Mouse (Mus musculus): Measurements from ENCODE around the gene Trmt2a. TPM values are rescaled to one million over a fixed set of nuclear protein-coding genes. Genes with fewer than 3 reads are reported as not detected.

Trmt2a gene
- total and polyA plus RNA-seq, 3 experiments = 155 to 252 (median 196) TPM

DNA sequence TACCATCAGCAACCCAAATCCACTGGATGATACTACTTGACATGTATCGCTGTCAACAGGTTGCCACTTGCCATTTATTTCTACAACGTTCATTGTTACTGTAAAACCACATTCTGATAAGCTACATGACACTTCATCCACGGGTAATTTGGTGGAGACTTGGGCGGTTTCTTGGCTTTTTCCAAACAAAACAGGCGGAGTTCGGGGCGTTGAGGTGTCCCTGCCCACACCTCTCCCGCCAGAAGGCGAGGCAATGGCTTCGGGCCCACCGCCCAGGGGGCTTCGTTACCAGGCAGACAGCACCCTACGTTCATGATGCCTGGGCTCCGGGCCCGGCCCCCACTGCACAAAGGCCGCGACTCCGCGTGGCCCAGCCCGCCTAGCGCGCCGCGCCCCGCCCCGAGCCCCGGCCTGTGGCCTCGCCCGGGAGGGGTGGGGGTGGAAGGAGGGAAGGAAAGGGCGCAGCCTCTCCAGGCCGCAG lies 40.1 kb downstream of the Trmt2a start:
- Histone ChIP-seq H3K9ac (ENCODE audit: insufficient read depth, low read depth) (peak overlapping the region; percentile 74), H3K79me2 (replicated peaks; ENCODE audit: control insufficient read depth, extremely low read depth, insufficient read depth, poor library complexity, severe bottlenecking) (peaks cover 51% of the 10 kb centered on the region), H3K27ac (ENCODE audit: insufficient read depth, low read depth) (peak overlapping the region; percentile 1; the same call in 1 of the 2 replicates), H3K4me3 (replicated peaks in 1 of 3; ENCODE audit: low read depth in 2 of 3, low read length in 2 of 3, poor library complexity in 1 of 3) (peak overlapping the region; percentile 69 to 99 (median 83)), H3K4me1 (ENCODE audit: control insufficient read depth in 1 of 2, insufficient read depth in 2 of 2) (peaks cover 13 to 33% of the 10 kb centered on the region in 2 experiments), H3K36me3 (replicated peaks in 1 of 2; ENCODE audit: control insufficient read depth in 1 of 2, insufficient read depth in 1 of 2, low read length in 1 of 2) (peaks cover 24 to 40% of the 10 kb centered on the region in 2 experiments), H3K27me3 (replicated peaks) (no peaks in the 10 kb centered on the region), H3K4me2 (ENCODE audit: insufficient read depth, low read depth, poor library complexity, severe bottlenecking) (peak overlapping the region; percentile 99), H3K9me3 (replicated peaks; ENCODE audit: low read length) (no peaks in the 10 kb centered on the region)
- no peak for TF ChIP-seq CHD2 (IDR thresholded peaks at IDR 0.05; ENCODE audit: low read length)
- no peak for TF ChIP-seq RAD21 (IDR thresholded peaks at IDR 0.05; ENCODE audit: low read depth, low read length)
- peak; percentile 90 for TF ChIP-seq MXI1 (IDR thresholded peaks at IDR 0.05; ENCODE audit: low read depth, low read length)
- TF ChIP-seq UBTF (IDR thresholded peaks at IDR 0.05; ENCODE audit: low read depth, low read length) = peak; percentile 93
- dilution Hi-C loops (cut with MboI; ENCODE audit: extremely low pct_ligation_motif_present, extremely low pct_unique_long_range_greater_than_20kb, low sequenced_read_pairs) (no loop called here), in situ Hi-C loops (cut with MboI; ENCODE audit: low pct_ligation_motif_present, low pct_unique_long_range_greater_than_20kb, low sequenced_read_pairs) (loop anchor here (5.0 kb wide), 1 partner anchor 36 kb away; no protein-coding TSS in a partner anchor)
- no peak for DNase-seq (ENCODE audit: extremely low read depth)

DNA sequence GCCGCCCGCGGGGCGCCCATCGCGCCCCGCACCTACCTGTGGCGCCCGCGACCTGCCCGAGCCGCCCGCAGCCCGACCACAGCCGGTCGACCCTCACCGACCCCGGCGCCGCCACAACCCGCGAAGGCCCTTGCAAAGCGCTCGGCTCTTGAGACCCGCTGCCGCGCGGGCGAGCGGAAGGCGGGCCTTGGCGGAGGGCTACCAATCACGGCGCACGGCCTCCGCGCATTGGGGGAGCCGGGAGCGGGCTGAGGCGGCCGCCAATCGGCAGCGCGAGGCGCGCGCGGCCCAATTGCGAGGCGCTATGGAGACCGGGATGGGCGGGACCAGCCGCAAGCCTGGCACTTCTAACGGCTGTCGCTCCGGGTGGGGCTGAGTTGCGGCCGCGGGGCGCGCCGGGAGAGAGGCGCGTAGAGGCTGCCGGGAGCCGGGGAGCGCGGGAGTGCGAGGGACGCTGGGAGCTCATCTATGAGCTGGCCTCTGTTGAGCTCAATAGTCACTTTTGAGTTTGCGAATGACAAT lies 40.6 kb downstream of the Trmt2a start, which contains the start of gene Dgcr8:
TSS of gene Dgcr8 (minus strand) at position 180 of the 522 bp plus-strand sequence.
- peak; percentile 97 for DNase-seq (ENCODE audit: extremely low read depth)
- peaks cover 13 to 33% of the 10 kb centered on the region in 2 experiments for H3K4me1 ChIP-seq (ENCODE audit: control insufficient read depth in 1 of 2, insufficient read depth in 2 of 2)
- dilution Hi-C loops (cut with MboI; ENCODE audit: extremely low pct_ligation_motif_present, extremely low pct_unique_long_range_greater_than_20kb, low sequenced_read_pairs) = no loop called here
- H3K9me3 ChIP-seq (replicated peaks; ENCODE audit: low read length) = no peaks in the 10 kb centered on the region
- peak within 1 kb of the TSS; percentile 69 to 99 (median 83) for H3K4me3 ChIP-seq (replicated peaks in 1 of 3; ENCODE audit: low read depth in 2 of 3, low read length in 2 of 3, poor library complexity in 1 of 3)
- peak within 1 kb of the TSS; percentile 74 for H3K9ac ChIP-seq (ENCODE audit: insufficient read depth, low read depth)
- H3K36me3 ChIP-seq (replicated peaks in 1 of 2; ENCODE audit: control insufficient read depth in 1 of 2, insufficient read depth in 1 of 2, low read length in 1 of 2) = peaks cover 19 to 35% of the 10 kb centered on the region in 2 experiments
- peak within 1 kb of the TSS; percentile 99 for H3K4me2 ChIP-seq (ENCODE audit: insufficient read depth, low read depth, poor library complexity, severe bottlenecking)
- H3K27ac ChIP-seq (ENCODE audit: insufficient read depth, low read depth) = peak within 1 kb of the TSS; percentile 21; the same call in 1 of the 2 replicates
- in situ Hi-C loops (cut with MboI; ENCODE audit: low pct_ligation_motif_present, low pct_unique_long_range_greater_than_20kb, low sequenced_read_pairs) = loop anchor here (5.0 kb wide), 1 partner anchor 37 kb away; no protein-coding TSS in a partner anchor
- H3K79me2 ChIP-seq (replicated peaks; ENCODE audit: control insufficient read depth, extremely low read depth, insufficient read depth, poor library complexity, severe bottlenecking) = peaks cover 46% of the 10 kb centered on the region
- H3K27me3 ChIP-seq (replicated peaks) = no peaks in the 10 kb centered on the region
- TF ChIP-seq MAZ (IDR thresholded peaks at IDR 0.05; ENCODE audit: low read depth, low read length) (peak; percentile 96), MXI1 (IDR thresholded peaks at IDR 0.05; ENCODE audit: low read depth, low read length) (no peak; the same call in 1 of the 2 replicates), USF1 (IDR thresholded peaks at IDR 0.05; ENCODE audit: low read depth, low read length) (no peak), ZMIZ1 (IDR thresholded peaks at IDR 0.05; ENCODE audit: low read depth, low read length) (peak; percentile 83), UBTF (IDR thresholded peaks at IDR 0.05; ENCODE audit: low read depth, low read length) (peak; percentile 69; the same call in 1 of the 2 replicates), IRF4 (IDR thresholded peaks at IDR 0.05; ENCODE audit: low read depth, low read length) (peak; percentile 69), MYC (IDR thresholded peaks at IDR 0.05; ENCODE audit: low read depth, low read length) (peak; percentile 2; the same call in 1 of the 2 replicates), ZC3H11A (IDR thresholded peaks at IDR 0.05; ENCODE audit: low read depth, low read length) (no peak), NELFE (IDR thresholded peaks at IDR 0.05; ENCODE audit: low read depth, low read length) (peak; percentile 85), GABPA (IDR thresholded peaks at IDR 0.05; ENCODE audit: insufficient replicate concordance, low read depth, low read length) (no peak), CHD2 (IDR thresholded peaks at IDR 0.05; ENCODE audit: low read length) (peak; percentile 93), NRF1 (IDR thresholded peaks at IDR 0.05; ENCODE audit: low read depth, low read length) (peak; percentile 72), TBP (conservative IDR thresholded peaks at IDR 0.05; ENCODE audit: low read depth, low read length) (0 out of 2 replicates have a peak, but pooled peaks have one; percentile 72), RCOR1 (conservative IDR thresholded peaks at IDR 0.05; ENCODE audit: low read depth, low read length) (no peak; the same call in 1 of the 2 replicates), BHLHE40 (IDR thresholded peaks at IDR 0.05; ENCODE audit: low read depth, low read length) (no peak), ZKSCAN1 (IDR thresholded peaks at IDR 0.05; ENCODE audit: borderline replicate concordance, low read depth, low read length) (no peak), EP300 (IDR thresholded peaks at IDR 0.05; ENCODE audit: low read length) (no peak), MEF2A (IDR thresholded peaks at IDR 0.05; ENCODE audit: borderline replicate concordance, low read depth, low read length) (peak; percentile 48; the same call in 1 of the 2 replicates), RAD21 (IDR thresholded peaks at IDR 0.05; ENCODE audit: low read depth, low read length) (no peak), TCF12 (IDR thresholded peaks at IDR 0.05; ENCODE audit: low read depth, low read length) (peak; percentile 69; the same call in 1 of the 2 replicates), MAFK (IDR thresholded peaks at IDR 0.05; ENCODE audit: insufficient replicate concordance, low read length) (no peak), CTCF (conservative IDR thresholded peaks at IDR 0.05 in 1 of 2, IDR thresholded peaks at IDR 0.05 in 1 of 2; ENCODE audit: low read depth in 2 of 2, low read length in 2 of 2) (no peak), SIN3A (IDR thresholded peaks at IDR 0.05; ENCODE audit: low read length) (no peak; the same call in 1 of the 2 replicates), JUN (IDR thresholded peaks at IDR 0.05; ENCODE audit: insufficient read depth, low read depth, low read length) (no peak), POLR2AphosphoS2 (IDR thresholded peaks at IDR 0.05; ENCODE audit: low read depth, low read length) (no peak; the same call in 1 of the 2 replicates), E2F4 (IDR thresholded peaks at IDR 0.05; ENCODE audit: insufficient replicate concordance, low read depth, low read length) (peak; percentile 89; the same call in 1 of the 2 replicates), KAT2A (IDR thresholded peaks at IDR 0.05; ENCODE audit: insufficient replicate concordance, low read length) (peak; percentile 84), JUND (conservative IDR thresholded peaks at IDR 0.05; ENCODE audit: low read depth, low read length) (no peak), PAX5 (IDR thresholded peaks at IDR 0.05; ENCODE audit: low read length) (no peak)

All from CH12.LX (cell line).